Mouse (Mus musculus): ENCODE data around the gene Ntn5. TPM values are rescaled to one million over a fixed set of nuclear protein-coding genes. Genes with fewer than 3 reads are reported as not detected.
"Not testable (repeated sequence)": the region's sequence is repeated elsewhere in the genome, so short reads cannot be mapped to it uniquely, and the experiment has no call there.

Gene Ntn5
- polyA plus RNA-seq, 1 experiment, result 0.47 TPM

- H3K27ac ChIP-seq (ENCODE audit: insufficient read depth, low read depth, low read length), result no peak overlapping the region
- no peak for TF ChIP-seq POLR2A (IDR thresholded peaks at IDR 0.05; ENCODE audit: low read depth, low read length)
- TF ChIP-seq CTCF (IDR thresholded peaks at IDR 0.05; ENCODE audit: extremely low read depth, insufficient read length, insufficient replicate concordance, low read depth, low read length), result no peak
- peaks cover 27% of the 10 kb centered on the region for H3K27me3 ChIP-seq (ENCODE audit: control insufficient read depth, insufficient read depth, low read length)
- peaks cover 2% of the 10 kb centered on the region; the same call in 1 of the 2 replicates for H3K4me1 ChIP-seq (ENCODE audit: control insufficient read depth, insufficient read depth, insufficient read length, low read length)
- H3K4me3 ChIP-seq (ENCODE audit: low read depth, low read length), result no peak overlapping the region
- WGBS, result 69% methylated on average over 6 of the region's 6 CpGs
- no peaks in the 10 kb centered on the region for H3K36me3 ChIP-seq (ENCODE audit: control insufficient read depth, insufficient read depth, low read length)
These were observed 38.8 kb upstream of the Ntn5 start for GRCm38 (mm10) chr7:45644872-45645590.

GRCm38 (mm10) chr7:45645591-45645971 lies 38.2 kb upstream of the Ntn5 start:
- no peaks in the 10 kb centered on the region for H3K36me3 ChIP-seq (ENCODE audit: control insufficient read depth, insufficient read depth, low read length)
- 83% methylated on average over 7 of the region's 7 CpGs for WGBS
- TF ChIP-seq CTCF (IDR thresholded peaks at IDR 0.05; ENCODE audit: extremely low read depth, insufficient read length, insufficient replicate concordance, low read depth, low read length), result no peak
- TF ChIP-seq POLR2A (IDR thresholded peaks at IDR 0.05; ENCODE audit: low read depth, low read length), result no peak

GRCm38 (mm10) chr7:45646671-45647070 lies 37.2 kb upstream of the Ntn5 start:
- Histone ChIP-seq H3K36me3 (ENCODE audit: control insufficient read depth, insufficient read depth, low read length) (no peaks in the 10 kb centered on the region), H3K4me3 (ENCODE audit: low read depth, low read length) (no peak overlapping the region), H3K27me3 (ENCODE audit: control insufficient read depth, insufficient read depth, low read length) (peaks cover 24% of the 10 kb centered on the region), H3K4me1 (ENCODE audit: control insufficient read depth, insufficient read depth, insufficient read length, low read length) (peaks cover 2% of the 10 kb centered on the region; the same call in 1 of the 2 replicates), H3K27ac (ENCODE audit: insufficient read depth, low read depth, low read length) (no peak overlapping the region)
- TF ChIP-seq CTCF (IDR thresholded peaks at IDR 0.05; ENCODE audit: extremely low read depth, insufficient read length, insufficient replicate concordance, low read depth, low read length) (no peak), POLR2A (IDR thresholded peaks at IDR 0.05; ENCODE audit: low read depth, low read length) (no peak)
- 82% methylated on average over 4 of the region's 4 CpGs for WGBS

More at GRCm38 (mm10) chr7:45645591-45645971, 38.2 kb upstream of the Ntn5 start:
- peaks cover 2% of the 10 kb centered on the region; the same call in 1 of the 2 replicates for H3K4me1 ChIP-seq (ENCODE audit: control insufficient read depth, insufficient read depth, insufficient read length, low read length)
- H3K27me3 ChIP-seq (ENCODE audit: control insufficient read depth, insufficient read depth, low read length), result peaks cover 26% of the 10 kb centered on the region
- H3K4me3 ChIP-seq (ENCODE audit: low read depth, low read length), result no peak overlapping the region
- no peak overlapping the region for H3K27ac ChIP-seq (ENCODE audit: insufficient read depth, low read depth, low read length)

GRCm38 (mm10) chr7:45649351-45649750 lies 34.5 kb upstream of the Ntn5 start:
- Histone ChIP-seq H3K27ac (ENCODE audit: insufficient read depth, low read depth, low read length) (no peak overlapping the region), H3K27me3 (ENCODE audit: control insufficient read depth, insufficient read depth, low read length) (peaks cover 13% of the 10 kb centered on the region), H3K4me3 (ENCODE audit: low read depth, low read length) (no peak overlapping the region), H3K4me1 (ENCODE audit: control insufficient read depth, insufficient read depth, insufficient read length, low read length) (no peaks in the 10 kb centered on the region), H3K36me3 (ENCODE audit: control insufficient read depth, insufficient read depth, low read length) (no peaks in the 10 kb centered on the region)
- 48% methylated on average over 8 of the region's 8 CpGs for WGBS
- TF ChIP-seq CTCF (IDR thresholded peaks at IDR 0.05; ENCODE audit: extremely low read depth, insufficient read length, insufficient replicate concordance, low read depth, low read length) (no peak), POLR2A (IDR thresholded peaks at IDR 0.05; ENCODE audit: low read depth, low read length) (no peak)

- H3K4me3 ChIP-seq (ENCODE audit: low read depth, low read length); H3K36me3 ChIP-seq (ENCODE audit: control insufficient read depth, insufficient read depth, low read length); H3K27ac ChIP-seq (ENCODE audit: insufficient read depth, low read depth, low read length); H3K4me1 ChIP-seq (ENCODE audit: control insufficient read depth, insufficient read depth, insufficient read length, low read length); H3K27me3 ChIP-seq (ENCODE audit: control insufficient read depth, insufficient read depth, low read length): not testable (repeated sequence)
- 95% methylated on average over 20 of the region's 20 CpGs for WGBS
These were observed 33.3 kb upstream of the Ntn5 start for GRCm38 (mm10) chr7:45650484-45650883.

GRCm38 (mm10) chr7:45654424-45655047 lies 29.3 kb upstream of the Ntn5 start:
- WGBS, result 27% methylated on average over 17 of the region's 17 CpGs
- H3K27ac ChIP-seq (ENCODE audit: insufficient read depth, low read depth, low read length), result no peak overlapping the region
- H3K36me3 ChIP-seq (ENCODE audit: control insufficient read depth, insufficient read depth, low read length), result no peaks in the 10 kb centered on the region
- peaks cover 15% of the 10 kb centered on the region for H3K27me3 ChIP-seq (ENCODE audit: control insufficient read depth, insufficient read depth, low read length)
- TF ChIP-seq CTCF (IDR thresholded peaks at IDR 0.05; ENCODE audit: extremely low read depth, insufficient read length, insufficient replicate concordance, low read depth, low read length) (no peak), POLR2A (IDR thresholded peaks at IDR 0.05; ENCODE audit: low read depth, low read length) (no peak)
- H3K4me3 ChIP-seq (ENCODE audit: low read depth, low read length), result peak overlapping the region; percentile 41
- H3K4me1 ChIP-seq (ENCODE audit: control insufficient read depth, insufficient read depth, insufficient read length, low read length), result peaks cover 3% of the 10 kb centered on the region; the same call in 1 of the 2 replicates

GRCm38 (mm10) chr7:45660746-45661478 lies 22.9 kb upstream of the Ntn5 start:
- TF ChIP-seq POLR2A (IDR thresholded peaks at IDR 0.05; ENCODE audit: low read depth, low read length) (no peak), CTCF (IDR thresholded peaks at IDR 0.05; ENCODE audit: extremely low read depth, insufficient read length, insufficient replicate concordance, low read depth, low read length) (no peak)
- Histone ChIP-seq H3K4me3 (ENCODE audit: low read depth, low read length) (no peak overlapping the region), H3K36me3 (ENCODE audit: control insufficient read depth, insufficient read depth, low read length) (no peaks in the 10 kb centered on the region), H3K4me1 (ENCODE audit: control insufficient read depth, insufficient read depth, insufficient read length, low read length) (no peaks in the 10 kb centered on the region), H3K27me3 (ENCODE audit: control insufficient read depth, insufficient read depth, low read length) (peaks cover 40% of the 10 kb centered on the region), H3K27ac (ENCODE audit: insufficient read depth, low read depth, low read length) (no peak overlapping the region)
- 77% methylated on average over 11 of the region's 11 CpGs for WGBS

GRCm38 (mm10) chr7:45661702-45662101 lies 22.1 kb upstream of the Ntn5 start:
- not testable (repeated sequence) for H3K4me3 ChIP-seq (ENCODE audit: low read depth, low read length); H3K4me1 ChIP-seq (ENCODE audit: control insufficient read depth, insufficient read depth, insufficient read length, low read length); H3K27ac ChIP-seq (ENCODE audit: insufficient read depth, low read depth, low read length); H3K36me3 ChIP-seq (ENCODE audit: control insufficient read depth, insufficient read depth, low read length)
- H3K27me3 ChIP-seq (ENCODE audit: control insufficient read depth, insufficient read depth, low read length), result peaks cover 45% of the 10 kb centered on the region
- WGBS, result 89% methylated on average over 6 of the region's 6 CpGs

All from small intestine, adult 2 months (tissue).